Mouse (Mus musculus) lung, postnatal 0 days (tissue): ENCODE results near the gene Cmbl. TPM values are rescaled to one million over a fixed set of nuclear protein-coding genes. Genes with fewer than 3 reads are reported as not detected.
A peak's percentile ranks its signal among the peaks of the same experiment; 100 is the strongest.

Source experiments
- ATAC-seq: fragments of 200-750 bp; cut with Nextera tagmentation; 2 replicates; pipeline ENCODE4 v1.8.0; 2017; ENCODE audit warnings: moderate library complexity
- DNase-seq: peaks from one replicate; pipeline ENCODE4 v3.0.0-alpha.2; 2016; ENCODE audit warnings: low spot score
- H3K27ac ChIP-seq: fragments of 300-500 bp; sonication (generic); 2 replicates; pipeline ENCODE4 v1.5.1; 2014; ENCODE audit warnings: antibody characterized with exemption, mild to moderate bottlenecking, low read length, mixed read lengths
- H3K27me3 ChIP-seq: fragments of 300-500 bp; sonication (generic); replicated peaks from 2 replicates; pipeline ENCODE4 v1.6.1; 2014; ENCODE audit warnings: low read length, mixed read lengths; ENCODE audit not compliant: insufficient read depth
- H3K36me3 ChIP-seq: fragments of 300-500 bp; sonication (generic); 2 replicates; pipeline ENCODE4 v1.6.1; 2014; ENCODE audit warnings: low read length, mixed read lengths; ENCODE audit not compliant: insufficient read depth
- H3K4me1 ChIP-seq: fragments of 300-500 bp; sonication (generic); 2 replicates; pipeline ENCODE4 v1.6.1; 2014; ENCODE audit warnings: antibody characterized with exemption, low read depth, low read length, mixed read lengths; ENCODE audit not compliant: insufficient read depth
- H3K4me2 ChIP-seq: fragments of 300-500 bp; sonication (generic); replicated peaks from 2 replicates; pipeline ENCODE4 v1.6.1; 2014; ENCODE audit warnings: low read depth, mild to moderate bottlenecking, low read length, moderate library complexity, mixed read lengths
- H3K4me3 ChIP-seq: fragments of 300-500 bp; sonication (generic); 2 replicates; pipeline ENCODE4 v1.5.1; 2014; ENCODE audit warnings: low read depth, low read length
- H3K9ac ChIP-seq: fragments of 300-500 bp; sonication (generic); replicated peaks from 2 replicates; pipeline ENCODE4 v1.6.1; 2014; ENCODE audit warnings: low read depth, mild to moderate bottlenecking
- H3K9me3 ChIP-seq: fragments of 300-500 bp; sonication (generic); 2 replicates; pipeline ENCODE4 v1.6.1; 2016; ENCODE audit warnings: low read length, mixed read lengths
- CTCF ChIP-seq: IDR thresholded peaks from 2 replicates; pipeline ENCODE4 v1.5.1; 2016; ENCODE audit warnings: antibody characterized with exemption, mild to moderate bottlenecking
- EP300 ChIP-seq: IDR thresholded peaks from 2 replicates; pipeline ENCODE4 v1.6.1; 2016; ENCODE audit warnings: antibody characterized with exemption, mild to moderate bottlenecking, control low read depth
- WGBS: fragments of 180-500 bp; shearing (Covaris S2); extraction: QIAGEN DNeasy Blood & Tissue Kit; methylation state at CpG from one replicate; pipeline ENCODE4 v1.1.7; 2014; 5-methylcytosine and 5-hydroxymethylcytosine counted together
- polyA plus RNA-seq: library from polyadenylated mRNA; unstranded; fragments of >200 nt; fragmentation: Nextera tagmentation; extraction: Ambion mirVana; gene quantifications from 2 replicates; pipeline ENCODE4 v1.2.1, GENCODE M21; 2015

Gene Cmbl
- polyA plus RNA-seq, 1 experiment from 2014 or later, result 12.2 TPM

- H3K4me3 ChIP-seq, result peak overlapping the region; percentile 86
- peak overlapping the region; percentile 62 for H3K4me2 ChIP-seq
- no peaks in the 10 kb centered on the region for H3K36me3 ChIP-seq
- DNase-seq (peak; percentile 59), ATAC-seq (peak; percentile 2; the same call in 1 of the 2 replicates)
- no peaks in the 10 kb centered on the region for H3K9me3 ChIP-seq
- H3K9ac ChIP-seq, result peak overlapping the region; percentile 93
- TF ChIP-seq CTCF (peak; percentile 22), EP300 (no peak)
- peak overlapping the region; percentile 99 for H3K27ac ChIP-seq
- WGBS, result 1% methylated on average over 37 of the region's 56 CpGs
- peaks cover 9% of the 10 kb centered on the region; the same call in 1 of the 2 replicates for H3K4me1 ChIP-seq
- H3K27me3 ChIP-seq, result no peaks in the 10 kb centered on the region
These were observed 35.2 kb upstream of the Cmbl start for GRCm38 (mm10) chr15:31529811-31530658.

GRCm38 (mm10) chr15:31530659-31531445 lies 34.3 kb upstream of the Cmbl start, which contains the start of gene March6:
March6 (minus strand) TSS chr15:31531053.
- 2% methylated on average over 34 of the region's 132 CpGs for WGBS
- Histone ChIP-seq H3K9me3 (no peaks in the 10 kb centered on the region), H3K4me1 (peaks cover 9% of the 10 kb centered on the region; the same call in 1 of the 2 replicates), H3K27me3 (no peaks in the 10 kb centered on the region), H3K27ac (peak within 1 kb of the TSS; percentile 99), H3K9ac (peak within 1 kb of the TSS; percentile 93), H3K4me3 (peak within 1 kb of the TSS; percentile 86), H3K4me2 (peak within 1 kb of the TSS; percentile 62), H3K36me3 (no peaks in the 10 kb centered on the region)
- TF ChIP-seq CTCF (no peak), EP300 (no peak)
- ATAC-seq, result peak; percentile 94
- peak; percentile 94 for DNase-seq

- peaks cover 9% of the 10 kb centered on the region; the same call in 1 of the 2 replicates for H3K4me1 ChIP-seq
- ATAC-seq (no peak), DNase-seq (peak; percentile 41)
- no peaks in the 10 kb centered on the region for H3K9me3 ChIP-seq
- H3K27me3 ChIP-seq, result no peaks in the 10 kb centered on the region
- peak overlapping the region; percentile 93 for H3K9ac ChIP-seq
- H3K4me2 ChIP-seq, result peak overlapping the region; percentile 62
- no peak for TF ChIP-seq EP300
- H3K4me3 ChIP-seq, result peak overlapping the region; percentile 86
- WGBS, result 19% methylated on average over 16 of the region's 16 CpGs
- H3K27ac ChIP-seq, result peak overlapping the region; percentile 99
- no peaks in the 10 kb centered on the region for H3K36me3 ChIP-seq
These were observed 33.5 kb upstream of the Cmbl start for GRCm38 (mm10) chr15:31531446-31532330.

- no peak for ATAC-seq
- no peaks in the 10 kb centered on the region for H3K36me3 ChIP-seq
- no peaks in the 10 kb centered on the region for H3K27me3 ChIP-seq
- TF ChIP-seq CTCF (no peak), EP300 (no peak)
- no peak overlapping the region for H3K9ac ChIP-seq
- no peak overlapping the region for H3K27ac ChIP-seq
- H3K4me3 ChIP-seq, result no peak overlapping the region
- no peaks in the 10 kb centered on the region for H3K9me3 ChIP-seq
- 88% methylated on average over 2 of the region's 2 CpGs for WGBS
- peaks cover 9% of the 10 kb centered on the region; the same call in 1 of the 2 replicates for H3K4me1 ChIP-seq
- DNase-seq, result no peak
- no peak overlapping the region for H3K4me2 ChIP-seq
These were observed 32.7 kb upstream of the Cmbl start for GRCm38 (mm10) chr15:31532331-31533021.

- WGBS, result 75% methylated on average over 2 of the region's 2 CpGs
- Histone ChIP-seq H3K27me3 (no peaks in the 10 kb centered on the region), H3K9me3 (no peaks in the 10 kb centered on the region), H3K9ac (no peak overlapping the region), H3K4me3 (no peak overlapping the region), H3K27ac (no peak overlapping the region), H3K4me1 (peaks cover 6% of the 10 kb centered on the region; the same call in 1 of the 2 replicates), H3K36me3 (no peaks in the 10 kb centered on the region), H3K4me2 (no peak overlapping the region)
- TF ChIP-seq EP300 (no peak), CTCF (no peak)
- DNase-seq, result no peak
- no peak for ATAC-seq
These were observed 31.7 kb upstream of the Cmbl start for GRCm38 (mm10) chr15:31533529-31533928.
